Mouse (Mus musculus): ENCODE measurements around the gene Gm11444. TPM values are rescaled to one million over a fixed set of nuclear protein-coding genes. Genes with fewer than 3 reads are reported as not detected.

Gene Gm11444
- total RNA-seq, 1 experiment, result not detected

DNA sequence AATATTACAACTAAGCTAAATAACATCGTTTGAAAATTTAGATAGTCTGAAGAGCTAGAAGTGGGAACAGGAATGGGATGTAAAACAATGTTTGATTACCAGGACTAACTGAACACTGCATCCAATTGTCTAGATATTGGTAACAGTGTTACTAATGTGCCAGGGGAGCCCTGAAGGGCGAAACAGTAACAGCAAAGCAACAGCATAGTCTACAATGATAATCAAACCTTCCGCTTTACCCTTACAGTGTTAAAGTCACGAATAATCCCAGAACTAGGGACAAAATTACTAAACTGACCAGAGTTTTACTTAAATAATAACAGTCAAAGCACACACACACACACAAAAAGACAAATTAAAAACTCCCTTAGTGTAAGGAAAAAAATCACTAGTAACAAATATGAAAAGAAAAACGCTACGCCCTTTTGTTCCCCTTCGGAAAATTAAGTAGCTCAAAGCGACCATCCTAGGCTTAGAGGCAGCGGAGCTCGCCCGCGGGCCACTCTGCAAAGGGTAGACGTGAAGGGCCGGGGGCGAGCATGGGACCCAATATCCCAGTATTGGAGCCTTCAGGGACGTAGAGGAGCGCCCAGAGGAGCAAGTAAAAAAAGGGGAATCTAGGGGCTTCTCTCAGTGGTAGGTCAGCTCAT lies 37.8 kb upstream of the Gm11444 start:
- no peaks in the 10 kb centered on the region for H3K36me3 ChIP-seq (ENCODE audit: control insufficient read depth, insufficient read depth, low read length, poor library complexity, severe bottlenecking)
- no peak for TF ChIP-seq MAFK (IDR thresholded peaks at IDR 0.05; ENCODE audit: insufficient read depth, low read depth, low read length)
- no peak for TF ChIP-seq ZC3H11A (IDR thresholded peaks at IDR 0.05; ENCODE audit: borderline replicate concordance, low read depth, low read length)
- no peak for TF ChIP-seq ZNF384 (IDR thresholded peaks at IDR 0.05; ENCODE audit: low read depth, low read length)
- no peak for TF ChIP-seq HCFC1 (IDR thresholded peaks at IDR 0.05; ENCODE audit: borderline replicate concordance, insufficient read depth, low read length)
- no peak for TF ChIP-seq CHD2 (IDR thresholded peaks at IDR 0.05; ENCODE audit: low read depth, low read length)
- H3K4me3 ChIP-seq (ENCODE audit: insufficient read depth in 1 of 2, low read depth in 1 of 2, low read length in 2 of 2, poor library complexity in 1 of 2, severe bottlenecking in 1 of 2), result no peak overlapping the region; a peak in 1 of 4 replicates
- H3K9ac ChIP-seq (ENCODE audit: insufficient read depth, low read depth, low read length, poor library complexity, severe bottlenecking), result no peak overlapping the region
- H3K27ac ChIP-seq (ENCODE audit: insufficient read depth, low read depth, low read length, poor library complexity, severe bottlenecking), result no peak overlapping the region
- no peaks in the 10 kb centered on the region for H3K9me3 ChIP-seq (ENCODE audit: control insufficient read depth, insufficient read depth, low read depth, low read length)
- in situ Hi-C loops (cut with MboI; ENCODE audit: low sequenced_read_pairs in 2 of 2, unreplicated experiment in 2 of 2), result loop anchor here (5.0 kb wide), 2 partner anchors 46 to 51 kb away; no protein-coding TSS in a partner anchor
- peaks cover 0 to 11% of the 10 kb centered on the region in 2 experiments; a peak in 2 of 4 replicates for H3K4me1 ChIP-seq (ENCODE audit: control insufficient read depth in 2 of 2, insufficient read depth in 2 of 2, low read length in 2 of 2, poor library complexity in 1 of 2)
- no peak for DNase-seq (ENCODE audit: low read depth, low spot score)

DNA sequence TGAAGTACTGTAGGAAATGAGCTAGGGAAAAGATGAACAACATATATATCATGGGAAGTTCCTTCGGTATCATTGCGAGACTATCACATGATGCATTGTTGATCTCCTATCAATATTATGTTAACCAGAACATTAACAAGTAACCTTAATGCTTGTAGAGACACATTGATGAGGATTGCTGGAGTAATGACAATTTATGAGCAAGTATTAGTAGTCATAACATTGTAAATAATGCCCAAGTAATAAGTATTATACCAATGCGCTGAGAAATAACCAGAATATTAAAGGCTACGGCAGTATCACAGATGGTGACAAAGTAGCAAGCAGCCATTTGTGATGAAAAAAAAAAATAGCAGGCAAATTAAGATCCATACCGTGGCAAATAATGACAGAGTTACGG lies 37.1 kb upstream of the Gm11444 start:
- TF ChIP-seq MAFK (IDR thresholded peaks at IDR 0.05; ENCODE audit: insufficient read depth, low read depth, low read length) (no peak), HCFC1 (IDR thresholded peaks at IDR 0.05; ENCODE audit: borderline replicate concordance, insufficient read depth, low read length) (no peak), ZC3H11A (IDR thresholded peaks at IDR 0.05; ENCODE audit: borderline replicate concordance, low read depth, low read length) (no peak), CHD2 (IDR thresholded peaks at IDR 0.05; ENCODE audit: low read depth, low read length) (no peak), ZNF384 (IDR thresholded peaks at IDR 0.05; ENCODE audit: low read depth, low read length) (no peak)
- DNase-seq (ENCODE audit: low read depth, low spot score), result no peak
- in situ Hi-C loops (cut with MboI; ENCODE audit: low sequenced_read_pairs in 2 of 2, unreplicated experiment in 2 of 2), result loop anchor here (5.0 kb wide), 2 partner anchors 45 to 50 kb away; no protein-coding TSS in a partner anchor
- Histone ChIP-seq H3K4me3 (ENCODE audit: insufficient read depth in 1 of 2, low read depth in 1 of 2, low read length in 2 of 2, poor library complexity in 1 of 2, severe bottlenecking in 1 of 2) (no peak overlapping the region), H3K4me1 (ENCODE audit: control insufficient read depth in 2 of 2, insufficient read depth in 2 of 2, low read length in 2 of 2, poor library complexity in 1 of 2) (peaks cover 0 to 11% of the 10 kb centered on the region in 2 experiments; a peak in 2 of 4 replicates), H3K27ac (ENCODE audit: insufficient read depth, low read depth, low read length, poor library complexity, severe bottlenecking) (no peak overlapping the region), H3K9me3 (ENCODE audit: control insufficient read depth, insufficient read depth, low read depth, low read length) (no peaks in the 10 kb centered on the region), H3K9ac (ENCODE audit: insufficient read depth, low read depth, low read length, poor library complexity, severe bottlenecking) (no peak overlapping the region), H3K36me3 (ENCODE audit: control insufficient read depth, insufficient read depth, low read length, poor library complexity, severe bottlenecking) (no peaks in the 10 kb centered on the region)

DNA sequence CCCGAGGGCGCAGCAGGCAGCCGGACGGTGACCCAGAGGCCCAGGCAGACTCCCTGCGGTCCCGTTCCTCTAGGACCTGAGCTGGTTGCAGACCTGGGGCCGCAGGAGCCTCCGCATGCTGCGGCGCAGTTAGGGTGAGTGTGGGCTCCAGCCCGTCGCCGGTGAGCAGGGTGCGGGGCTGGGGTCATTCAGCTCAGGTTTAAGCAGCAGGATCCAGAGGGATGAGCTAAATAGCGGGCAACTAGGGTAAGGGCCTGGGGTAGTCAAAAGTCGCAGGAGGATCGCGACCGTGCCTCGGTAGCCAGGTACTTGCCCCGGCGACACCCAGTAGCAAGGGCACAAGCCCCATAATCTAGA lies 36.3 kb upstream of the Gm11444 start:
- no peak for DNase-seq (ENCODE audit: low read depth, low spot score)
- Histone ChIP-seq H3K9ac (ENCODE audit: insufficient read depth, low read depth, low read length, poor library complexity, severe bottlenecking) (no peak overlapping the region), H3K4me1 (ENCODE audit: control insufficient read depth in 2 of 2, insufficient read depth in 2 of 2, low read length in 2 of 2, poor library complexity in 1 of 2) (peaks cover 0 to 11% of the 10 kb centered on the region in 2 experiments; a peak in 2 of 4 replicates), H3K27ac (ENCODE audit: insufficient read depth, low read depth, low read length, poor library complexity, severe bottlenecking) (no peak overlapping the region), H3K9me3 (ENCODE audit: control insufficient read depth, insufficient read depth, low read depth, low read length) (no peaks in the 10 kb centered on the region), H3K36me3 (ENCODE audit: control insufficient read depth, insufficient read depth, low read length, poor library complexity, severe bottlenecking) (no peaks in the 10 kb centered on the region), H3K4me3 (ENCODE audit: insufficient read depth in 1 of 2, low read depth in 1 of 2, low read length in 2 of 2, poor library complexity in 1 of 2, severe bottlenecking in 1 of 2) (peak overlapping the region; percentile 45 to 56)
- in situ Hi-C loops (cut with MboI; ENCODE audit: low sequenced_read_pairs in 2 of 2, unreplicated experiment in 2 of 2), result loop anchor here (5.0 kb wide), 2 partner anchors 44 to 49 kb away; no protein-coding TSS in a partner anchor
- TF ChIP-seq CHD2 (IDR thresholded peaks at IDR 0.05; ENCODE audit: low read depth, low read length) (no peak), ZNF384 (IDR thresholded peaks at IDR 0.05; ENCODE audit: low read depth, low read length) (no peak), ZC3H11A (IDR thresholded peaks at IDR 0.05; ENCODE audit: borderline replicate concordance, low read depth, low read length) (no peak), MAFK (IDR thresholded peaks at IDR 0.05; ENCODE audit: insufficient read depth, low read depth, low read length) (no peak), HCFC1 (IDR thresholded peaks at IDR 0.05; ENCODE audit: borderline replicate concordance, insufficient read depth, low read length) (no peak)

DNA sequence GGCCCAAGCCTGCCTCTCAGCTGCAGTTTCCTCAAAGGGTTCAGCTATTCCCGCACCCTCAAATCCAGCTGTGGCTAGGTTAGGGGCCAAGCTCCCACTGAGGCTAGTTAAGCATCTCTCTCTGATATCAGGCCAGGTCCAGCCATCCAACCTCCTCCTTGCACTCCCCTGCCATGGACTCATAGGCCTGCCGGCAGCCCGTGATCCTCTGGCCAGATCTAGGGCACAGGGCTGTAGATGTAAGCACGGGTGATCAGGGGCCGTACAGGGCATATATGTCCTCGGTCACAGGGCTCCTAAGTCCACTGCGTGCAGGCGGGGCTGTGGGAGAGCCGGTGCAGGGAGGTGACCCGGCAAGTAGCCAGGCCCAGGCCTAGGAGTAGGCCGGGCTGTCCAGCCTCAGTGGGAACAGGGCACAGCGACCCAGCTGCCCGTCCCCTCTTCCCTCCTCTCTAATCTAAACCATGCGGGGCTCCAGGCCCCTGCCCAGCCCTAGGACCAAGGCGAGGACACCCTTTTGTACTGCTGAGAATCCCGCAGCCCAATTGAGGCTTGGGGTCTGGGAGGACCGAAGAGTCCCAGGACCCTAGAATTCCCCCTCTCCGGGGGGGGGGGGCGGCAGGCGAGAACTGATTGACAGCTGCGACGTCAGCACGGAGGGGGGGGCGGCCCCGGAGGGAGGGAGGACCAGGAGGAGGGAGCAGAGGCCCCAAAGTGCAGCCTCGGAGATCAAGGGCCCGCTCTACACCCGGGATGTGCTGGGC lies 35.7 kb upstream of the Gm11444 start, which contains the start of gene Tbx4:
TSS of gene Tbx4 (plus strand) at position 758 of the 764 bp plus-strand sequence.
- in situ Hi-C loops (cut with MboI; ENCODE audit: low sequenced_read_pairs in 2 of 2, unreplicated experiment in 2 of 2), result loop anchor here (5.0 kb wide), 2 partner anchors 44 to 49 kb away; no protein-coding TSS in a partner anchor
- no peak within 1 kb of the TSS for H3K9ac ChIP-seq (ENCODE audit: insufficient read depth, low read depth, low read length, poor library complexity, severe bottlenecking)

More for the DNA sequence above, 35.7 kb upstream of the Gm11444 start, which contains the start of gene Tbx4:
- Histone ChIP-seq H3K4me1 (ENCODE audit: control insufficient read depth in 2 of 2, insufficient read depth in 2 of 2, low read length in 2 of 2, poor library complexity in 1 of 2) (peaks cover 0 to 8% of the 10 kb centered on the region in 2 experiments; a peak in 2 of 4 replicates), H3K27ac (ENCODE audit: insufficient read depth, low read depth, low read length, poor library complexity, severe bottlenecking) (no peak within 1 kb of the TSS), H3K9me3 (ENCODE audit: control insufficient read depth, insufficient read depth, low read depth, low read length) (no peaks in the 10 kb centered on the region), H3K36me3 (ENCODE audit: control insufficient read depth, insufficient read depth, low read length, poor library complexity, severe bottlenecking) (no peaks in the 10 kb centered on the region), H3K4me3 (ENCODE audit: insufficient read depth in 1 of 2, low read depth in 1 of 2, low read length in 2 of 2, poor library complexity in 1 of 2, severe bottlenecking in 1 of 2) (peak within 1 kb of the TSS; percentile 45 to 56)
- TF ChIP-seq MAFK (IDR thresholded peaks at IDR 0.05; ENCODE audit: insufficient read depth, low read depth, low read length), result no peak
- DNase-seq (ENCODE audit: low read depth, low spot score), result no peak
